10 mouse cellular contexts compared by ENCODE assay signal in genomic region chr17:50169946-50170427, GRCm38 (mm10). TPM values are rescaled to one million over a fixed set of nuclear protein-coding genes. Genes with fewer than 3 reads are reported as not detected.
A peak's percentile ranks its signal among the peaks of the same experiment; 100 is the strongest.
DNase-seq lines count a peak whose midpoint lies in the region; ATAC-seq and TF ChIP-seq lines count a peak whose summit lies in the region.
"Had no signal": no experiment of that assay in that cellular context is flagged by ENCODE, and none has a peak within 500 bp of the region (broad histone marks: within the 10 kb centered on the region; RNA-seq: fewer than 3 reads in every experiment).

No protein-coding gene starts in this region.

- 0 out of 2 replicates have a peak overlapping the region, but pooled peaks have one; percentile 11 for H3K27ac ChIP-seq in intestine, embryonic 14.5 days (ENCODE audit: low read depth)
- H3K27ac ChIP-seq in intestine, embryonic 15.5 days: no peak overlapping the region
- H3K27ac ChIP-seq in hindbrain, postnatal 0 days: no peak overlapping the region
- H3K27ac ChIP-seq: embryonic facial prominence, embryonic 15.5 days had no signal

- no peak overlapping the region for H3K4me2 ChIP-seq in intestine, embryonic 14.5 days (ENCODE audit: low read length)
- H3K4me2 ChIP-seq in intestine, embryonic 15.5 days (replicated peaks): no peak overlapping the region
- H3K4me2 ChIP-seq in hindbrain, postnatal 0 days (ENCODE audit: low read depth, low read length): no peak overlapping the region
- H3K4me2 ChIP-seq: embryonic facial prominence, embryonic 15.5 days had no signal

- TF ChIP-seq CTCF in hindbrain, postnatal 0 days (IDR thresholded peaks at IDR 0.05; ENCODE audit: low read depth): no peak

- 60% methylated on average over 7 of the region's 7 CpGs for WGBS in intestine, embryonic 14.5 days
- 59% methylated on average over 7 of the region's 7 CpGs for WGBS in intestine, embryonic 15.5 days
- 53% methylated on average over 7 of the region's 7 CpGs for WGBS in hindbrain, postnatal 0 days

- 0 out of 2 replicates have a peak, but pooled peaks cover 2% of the 10 kb centered on the region for H3K9me3 ChIP-seq in intestine, embryonic 14.5 days (ENCODE audit: control insufficient read depth, low read length)
- H3K9me3 ChIP-seq in intestine, embryonic 15.5 days: no peaks in the 10 kb centered on the region
- no peaks in the 10 kb centered on the region for H3K9me3 ChIP-seq in hindbrain, postnatal 0 days (ENCODE audit: low read length)
- H3K9me3 ChIP-seq: embryonic facial prominence, embryonic 15.5 days had no signal

- H3K27me3 ChIP-seq in intestine, embryonic 14.5 days (replicated peaks; ENCODE audit: control insufficient read depth, insufficient read depth, low read length): no peaks in the 10 kb centered on the region
- H3K27me3 ChIP-seq in intestine, embryonic 15.5 days (replicated peaks): no peaks in the 10 kb centered on the region
- no peaks in the 10 kb centered on the region for H3K27me3 ChIP-seq in hindbrain, postnatal 0 days (ENCODE audit: insufficient read depth, low read length)
- H3K27me3 ChIP-seq: embryonic facial prominence, embryonic 15.5 days; megakaryocyte, embryonic 14.5 days had no signal

- no peak overlapping the region for H3K9ac ChIP-seq in intestine, embryonic 14.5 days (ENCODE audit: low read length)
- no peak overlapping the region for H3K9ac ChIP-seq in intestine, embryonic 15.5 days
- no peak overlapping the region for H3K9ac ChIP-seq in hindbrain, postnatal 0 days (replicated peaks; ENCODE audit: low read length)
- H3K9ac ChIP-seq: embryonic facial prominence, embryonic 15.5 days had no signal

- ATAC-seq in intestine, embryonic 14.5 days (replicated peaks; ENCODE audit: low FRiP score, low TSS enrichment, low read depth): no peak
- no peak for ATAC-seq in intestine, embryonic 15.5 days
- ATAC-seq in megakaryocyte progenitor cell, adult 5-6 weeks (replicated peaks; ENCODE audit: poor library complexity): peak; percentile 29
- no peak for ATAC-seq in hindbrain, postnatal 0 days

- DNase-seq in intestine, embryonic 14.5 days (ENCODE audit: low spot score): no peak
- peak; percentile 67 to 79 for DNase-seq in heart, adult 18-20 months
- DNase-seq in kidney, adult 9 months: peak; percentile 73
- no peak for DNase-seq in hindbrain, postnatal 0 days (ENCODE audit: low spot score)
- DNase-seq in retina, postnatal 1 day: no peak
- no peak for DNase-seq in left cerebral cortex, adult 11 months (ENCODE audit: low spot score)

- peaks cover 10% of the 10 kb centered on the region for H3K4me1 ChIP-seq in intestine, embryonic 14.5 days (replicated peaks; ENCODE audit: control insufficient read depth, insufficient read depth, low read length)
- 0 out of 2 replicates have a peak, but pooled peaks cover 2% of the 10 kb centered on the region for H3K4me1 ChIP-seq in intestine, embryonic 15.5 days (replicated peaks)
- no peaks in the 10 kb centered on the region for H3K4me1 ChIP-seq in hindbrain, postnatal 0 days (ENCODE audit: insufficient read depth, low read length)

- no peak overlapping the region for H3K4me3 ChIP-seq in intestine, embryonic 14.5 days (ENCODE audit: low read depth, low read length)
- H3K4me3 ChIP-seq in intestine, embryonic 15.5 days (replicated peaks): no peak overlapping the region
- no peak overlapping the region for H3K4me3 ChIP-seq in hindbrain, postnatal 0 days (ENCODE audit: low read length)
- H3K4me3 ChIP-seq: embryonic facial prominence, embryonic 15.5 days had no signal

- H3K36me3 ChIP-seq in intestine, embryonic 14.5 days (ENCODE audit: control insufficient read depth, insufficient read depth, low read length): no peaks in the 10 kb centered on the region
- no peaks in the 10 kb centered on the region for H3K36me3 ChIP-seq in intestine, embryonic 15.5 days
- no peaks in the 10 kb centered on the region for H3K36me3 ChIP-seq in hindbrain, postnatal 0 days (ENCODE audit: insufficient read depth, low read length)

RNA-seq across cellular contexts. Expression of gene Rftn1, which starts 20.5 kb away (rescaled TPM):
- 9.7 and 11.0 TPM in 2 replicates for polyA plus RNA-seq in intestine, embryonic 14.5 days (2014; fragmentation: Nextera tagmentation; extraction: Ambion mirVana)
- polyA plus RNA-seq in intestine, embryonic 15.5 days (2015; fragmentation: Nextera tagmentation; extraction: Ambion mirVana): 10.1 and 10.5 TPM in 2 replicates
- total RNA-seq in heart, adult 18-20 months (2021): 10 to 100 TPM; 52.1 to 53.3 TPM
- total RNA-seq in megakaryocyte progenitor cell, adult 5-6 weeks (2015): 13.2 and 15.5 TPM in 2 replicates
- total RNA-seq in megakaryocyte progenitor cell, adult 5-6 weeks (2017): 29.8 and 36.5 TPM in 2 replicates
- total RNA-seq in hindbrain, postnatal 0 days (2014; rRNA removed): 39.5 and 44.4 TPM in 2 replicates
- polyA plus RNA-seq in hindbrain, postnatal 0 days (2015; fragmentation: Nextera tagmentation; extraction: Ambion mirVana): 18.2 and 19.7 TPM in 2 replicates

Comparison
In these comparisons a context has a peak if more than half of its experiments do, and no peak if none do; other contexts are left out.
1. DNase-seq: peak in heart, adult 18-20 months (2 of 2) and kidney, adult 9 months (single experiment); none in intestine, embryonic 14.5 days (single experiment), hindbrain, postnatal 0 days (single experiment), retina, postnatal 1 day (single experiment) and left cerebral cortex, adult 11 months (single experiment).